Mouse (Mus musculus): ENCODE data around the gene Brwd1.

DNA sequence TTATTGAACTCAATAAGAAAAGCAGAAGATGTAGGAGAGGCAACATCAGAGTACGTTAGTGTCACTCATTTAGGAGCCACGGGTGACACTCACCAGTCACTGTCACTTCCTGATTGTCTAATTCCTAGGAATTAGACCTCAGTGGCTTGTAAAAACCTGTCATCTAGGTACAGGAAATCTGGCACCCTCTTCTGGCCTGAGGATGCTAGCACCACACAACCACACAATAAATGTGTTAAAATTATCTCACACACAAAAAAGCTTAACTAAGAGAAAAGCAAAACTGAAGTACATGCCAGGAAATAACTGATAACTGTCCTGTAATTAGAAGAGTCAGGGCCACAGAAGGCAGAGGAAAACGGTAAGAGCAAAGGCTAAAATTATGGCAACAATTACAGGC, 57.1 kb downstream of the Brwd1 start:
- TF ChIP-seq CTCF (IDR thresholded peaks at IDR 0.05; ENCODE audit: insufficient read depth, low read depth, low read length), result no peak
- no peak for TF ChIP-seq POLR2A (IDR thresholded peaks at IDR 0.05; ENCODE audit: insufficient read depth, low read depth, low read length)

All from olfactory bulb, adult 2 months (tissue).